Comparison of ENCODE assay signal across 25 mouse cellular contexts in the genomic region with DNA sequence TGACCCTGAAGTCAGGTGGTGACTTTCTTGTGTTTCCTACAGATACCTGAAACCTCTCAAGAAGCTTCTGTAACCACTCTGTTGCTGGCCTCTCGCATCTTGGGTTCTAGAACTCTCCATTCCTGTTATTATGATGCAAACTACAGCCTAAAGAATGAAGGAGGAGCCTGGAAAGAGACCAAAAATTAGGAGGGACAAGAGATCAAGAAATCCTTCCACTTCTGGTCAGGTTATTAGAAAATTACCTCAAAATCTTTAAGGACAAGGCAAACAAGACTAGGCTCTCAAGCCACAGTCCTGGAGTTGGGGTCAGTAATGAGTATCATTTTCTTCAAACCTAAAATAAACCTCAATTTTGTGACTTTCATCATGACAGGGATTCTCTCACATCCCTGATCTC. TPM values are rescaled to one million over a fixed set of nuclear protein-coding genes. Genes with fewer than 3 reads are reported as not detected.
"Had no signal": no experiment of that assay in that cellular context is flagged by ENCODE, and none has a peak within 500 bp of the region (broad histone marks: within the 10 kb centered on the region; RNA-seq: fewer than 3 reads in every experiment).

A gene (minus strand): TSS at position 101 of the 400 bp plus-strand sequence.

- H3K4me3 ChIP-seq: neural tube, embryonic 12.5 days; neural tube, embryonic 13.5 days; neural tube, embryonic 15.5 days; stomach, embryonic 15.5 days had no signal

- H3K27ac ChIP-seq: neural tube, embryonic 12.5 days; neural tube, embryonic 13.5 days; neural tube, embryonic 15.5 days; stomach, embryonic 15.5 days; stomach, postnatal 0 days had no signal

- DNase-seq: retina, postnatal 1 day; right cerebral cortex, adult 18-20 months; right cerebral cortex, postnatal 14 days; right cerebral cortex, postnatal 25 days; right cerebral cortex, postnatal 4 days; spleen, adult 18-20 months; thymus, adult 18-20 months; thymus, adult 2 months; thymus, postnatal 14 days; thymus, postnatal 25 days; thymus, postnatal 36 days; thymus, postnatal 4 days had no signal

- H3K4me1 ChIP-seq: neural tube, embryonic 12.5 days; neural tube, embryonic 13.5 days; neural tube, embryonic 15.5 days; stomach, embryonic 15.5 days had no signal

- H3K27me3 ChIP-seq: neural tube, embryonic 12.5 days; neural tube, embryonic 13.5 days; neural tube, embryonic 15.5 days; stomach, embryonic 15.5 days had no signal

- H3K36me3 ChIP-seq: neural tube, embryonic 12.5 days; neural tube, embryonic 13.5 days; neural tube, embryonic 15.5 days; stomach, embryonic 15.5 days had no signal

RNA-seq across cellular contexts. Expression of the gene that starts here (rescaled TPM):
- polyA plus RNA-seq: neural tube, embryonic 11.5 days; neural tube, embryonic 12.5 days; neural tube, embryonic 13.5 days; neural tube, embryonic 14.5 days; neural tube, embryonic 15.5 days; small intestine, adult 2 months; spleen, adult 2 months; stomach, embryonic 14.5 days; stomach, embryonic 15.5 days; stomach, embryonic 16.5 days; stomach, postnatal 0 days; thymus, adult 2 months; thymus, postnatal 0 days; urinary bladder, adult 2 months had no signal
